Mouse (Mus musculus): ENCODE results near the gene Msi2. TPM values are rescaled to one million over a fixed set of nuclear protein-coding genes. Genes with fewer than 3 reads are reported as not detected.

Msi2 gene
- polyA plus RNA-seq, 1 experiment from 2014 or later: 29.1 TPM

- Histone ChIP-seq H3K9ac (no peak overlapping the region), H3K27ac (peak overlapping the region; percentile 84), H3K4me2 (peak overlapping the region; percentile 29; the same call in 1 of the 2 replicates), H3K4me1 (peaks cover 68% of the 10 kb centered on the region), H3K36me3 (no peaks in the 10 kb centered on the region), H3K4me3 (replicated peaks) (no peak overlapping the region), H3K27me3 (no peaks in the 10 kb centered on the region), H3K9me3 (replicated peaks) (no peaks in the 10 kb centered on the region)
- ATAC-seq (replicated peaks; ENCODE audit: low FRiP score): peak; percentile 37
- 22% methylated on average over 18 of the region's 18 CpGs for WGBS
These were observed 250.6 kb downstream of the Msi2 start for GRCm38 (mm10) chr11:88467498-88468245.

- H3K9ac ChIP-seq: no peak overlapping the region
- H3K4me1 ChIP-seq: peaks cover 68% of the 10 kb centered on the region
- no peaks in the 10 kb centered on the region for H3K9me3 ChIP-seq (replicated peaks)
- no peaks in the 10 kb centered on the region for H3K27me3 ChIP-seq
- ATAC-seq (replicated peaks; ENCODE audit: low FRiP score): no peak
- no peak overlapping the region for H3K4me3 ChIP-seq (replicated peaks)
- 48% methylated on average over 6 of the region's 6 CpGs for WGBS
- H3K27ac ChIP-seq: 0 out of 2 replicates have a peak overlapping the region, but pooled peaks have one; percentile 33
- H3K4me2 ChIP-seq: no peak overlapping the region
- H3K36me3 ChIP-seq: no peaks in the 10 kb centered on the region
These were observed 254.4 kb downstream of the Msi2 start for GRCm38 (mm10) chr11:88463951-88464350.

GRCm38 (mm10) chr11:88462789-88463188 is 255.5 kb downstream of the Msi2 start:
- H3K36me3 ChIP-seq: no peaks in the 10 kb centered on the region
- no peak overlapping the region for H3K9ac ChIP-seq
- peaks cover 71% of the 10 kb centered on the region for H3K4me1 ChIP-seq
- no peak overlapping the region for H3K4me3 ChIP-seq (replicated peaks)
- 89% methylated on average over 8 of the region's 8 CpGs for WGBS
- H3K4me2 ChIP-seq: no peak overlapping the region
- no peak for ATAC-seq (replicated peaks; ENCODE audit: low FRiP score)
- no peaks in the 10 kb centered on the region for H3K27me3 ChIP-seq
- H3K27ac ChIP-seq: 0 out of 2 replicates have a peak overlapping the region, but pooled peaks have one; percentile 19
- H3K9me3 ChIP-seq (replicated peaks): no peaks in the 10 kb centered on the region

GRCm38 (mm10) chr11:88461601-88462000 is 256.7 kb downstream of the Msi2 start:
- peak overlapping the region; percentile 92 for H3K27ac ChIP-seq
- WGBS: 90% methylated on average over 4 of the region's 4 CpGs
- no peaks in the 10 kb centered on the region for H3K9me3 ChIP-seq (replicated peaks)
- no peaks in the 10 kb centered on the region for H3K36me3 ChIP-seq
- H3K4me1 ChIP-seq: peaks cover 77% of the 10 kb centered on the region
- ATAC-seq (replicated peaks; ENCODE audit: low FRiP score): no peak
- no peaks in the 10 kb centered on the region for H3K27me3 ChIP-seq
- H3K4me2 ChIP-seq: no peak overlapping the region
- H3K4me3 ChIP-seq (replicated peaks): no peak overlapping the region
- no peak overlapping the region for H3K9ac ChIP-seq

GRCm38 (mm10) chr11:88459946-88460736 is 258.2 kb downstream of the Msi2 start:
- peak; percentile 83 for ATAC-seq (replicated peaks; ENCODE audit: low FRiP score)

GRCm38 (mm10) chr11:88457241-88457738 is 261.0 kb downstream of the Msi2 start:
- Histone ChIP-seq H3K4me2 (no peak overlapping the region), H3K4me3 (replicated peaks) (no peak overlapping the region), H3K27me3 (no peaks in the 10 kb centered on the region), H3K9me3 (replicated peaks) (no peaks in the 10 kb centered on the region), H3K36me3 (no peaks in the 10 kb centered on the region), H3K27ac (peak overlapping the region; percentile 92), H3K4me1 (peaks cover 86% of the 10 kb centered on the region), H3K9ac (no peak overlapping the region)
- ATAC-seq (replicated peaks; ENCODE audit: low FRiP score): peak; percentile 54
- 42% methylated on average over 10 of the region's 10 CpGs for WGBS

More at GRCm38 (mm10) chr11:88459946-88460736, 258.2 kb downstream of the Msi2 start:
- Histone ChIP-seq H3K9me3 (replicated peaks) (no peaks in the 10 kb centered on the region), H3K4me1 (peaks cover 91% of the 10 kb centered on the region), H3K27ac (peak overlapping the region; percentile 92), H3K4me3 (replicated peaks) (no peak overlapping the region), H3K9ac (no peak overlapping the region), H3K4me2 (peak overlapping the region; percentile 12; the same call in 1 of the 2 replicates), H3K36me3 (no peaks in the 10 kb centered on the region), H3K27me3 (no peaks in the 10 kb centered on the region)
- 15% methylated on average over 19 of the region's 19 CpGs for WGBS

- Histone ChIP-seq H3K4me1 (peaks cover 71% of the 10 kb centered on the region), H3K36me3 (no peaks in the 10 kb centered on the region), H3K27ac (peak overlapping the region; percentile 56), H3K4me3 (replicated peaks) (no peak overlapping the region), H3K9me3 (replicated peaks) (no peaks in the 10 kb centered on the region), H3K27me3 (no peaks in the 10 kb centered on the region), H3K4me2 (no peak overlapping the region), H3K9ac (no peak overlapping the region)
- ATAC-seq (replicated peaks; ENCODE audit: low FRiP score): no peak
- 54% methylated on average over 19 of the region's 19 CpGs for WGBS
These were observed 263.2 kb downstream of the Msi2 start for GRCm38 (mm10) chr11:88454867-88455806.

GRCm38 (mm10) chr11:88449180-88449579 is 269.1 kb downstream of the Msi2 start:
- 82% methylated on average over 6 of the region's 6 CpGs for WGBS
- H3K4me3 ChIP-seq (replicated peaks): no peak overlapping the region
- no peaks in the 10 kb centered on the region for H3K27me3 ChIP-seq
- peaks cover under 1% of the 10 kb centered on the region for H3K36me3 ChIP-seq
- peak overlapping the region; percentile 37; the same call in 1 of the 2 replicates for H3K27ac ChIP-seq
- H3K9me3 ChIP-seq (replicated peaks): no peaks in the 10 kb centered on the region
- no peak overlapping the region for H3K9ac ChIP-seq
- ATAC-seq (replicated peaks; ENCODE audit: low FRiP score): no peak
- H3K4me1 ChIP-seq: peaks cover 53% of the 10 kb centered on the region
- H3K4me2 ChIP-seq: no peak overlapping the region

- 61% methylated on average over 3 of the region's 3 CpGs for WGBS
- peak overlapping the region; percentile 83 for H3K27ac ChIP-seq
- H3K9ac ChIP-seq: no peak overlapping the region
These were observed 269.7 kb downstream of the Msi2 start for GRCm38 (mm10) chr11:88448571-88448970.

GRCm38 (mm10) chr11:88447350-88447749 is 271.0 kb downstream of the Msi2 start:
- ATAC-seq (replicated peaks; ENCODE audit: low FRiP score): peak; percentile 86
- WGBS: 49% methylated on average over 11 of the region's 11 CpGs
- H3K4me1 ChIP-seq: peaks cover 59% of the 10 kb centered on the region
- no peaks in the 10 kb centered on the region for H3K27me3 ChIP-seq
- peaks cover 11% of the 10 kb centered on the region for H3K36me3 ChIP-seq
- H3K9ac ChIP-seq: no peak overlapping the region
- peak overlapping the region; percentile 83 for H3K27ac ChIP-seq
- H3K9me3 ChIP-seq (replicated peaks): no peaks in the 10 kb centered on the region
- H3K4me3 ChIP-seq (replicated peaks): no peak overlapping the region
- no peak overlapping the region for H3K4me2 ChIP-seq

More at GRCm38 (mm10) chr11:88448571-88448970, 269.7 kb downstream of the Msi2 start:
- H3K4me3 ChIP-seq (replicated peaks): no peak overlapping the region
- H3K27me3 ChIP-seq: no peaks in the 10 kb centered on the region
- no peaks in the 10 kb centered on the region for H3K9me3 ChIP-seq (replicated peaks)
- H3K4me2 ChIP-seq: no peak overlapping the region
- ATAC-seq (replicated peaks; ENCODE audit: low FRiP score): no peak
- peaks cover 50% of the 10 kb centered on the region for H3K4me1 ChIP-seq
- peaks cover 7% of the 10 kb centered on the region for H3K36me3 ChIP-seq

GRCm38 (mm10) chr11:88443905-88444304 is 274.4 kb downstream of the Msi2 start:
- no peak overlapping the region for H3K9ac ChIP-seq
- ATAC-seq (replicated peaks; ENCODE audit: low FRiP score): no peak
- no peak overlapping the region for H3K4me3 ChIP-seq (replicated peaks)
- H3K27me3 ChIP-seq: no peaks in the 10 kb centered on the region
- peaks cover 11% of the 10 kb centered on the region for H3K36me3 ChIP-seq
- no peak overlapping the region for H3K4me2 ChIP-seq
- H3K4me1 ChIP-seq: peaks cover 59% of the 10 kb centered on the region
- no peak overlapping the region for H3K27ac ChIP-seq
- WGBS: 86% methylated on average over 14 of the region's 14 CpGs
- H3K9me3 ChIP-seq (replicated peaks): no peaks in the 10 kb centered on the region

Measured in kidney, embryonic 15.5 days (tissue).